Mouse (Mus musculus) hindbrain, embryonic 13.5 days (tissue): ENCODE measurements around the gene Emd. TPM values are rescaled to one million over a fixed set of nuclear protein-coding genes. Genes with fewer than 3 reads are reported as not detected.

Source experiments
- ATAC-seq: fragments of 200-750 bp; cut with Nextera tagmentation; 2 replicates; pipeline ENCODE4 v1.8.0; 2017; ENCODE audit warnings: moderate TSS enrichment; ENCODE audit not compliant: low FRiP score
- H3K27ac ChIP-seq: fragments of 300-500 bp; sonication (generic); 2 replicates; pipeline ENCODE4 v1.5.1; 2015; ENCODE audit warnings: inconsistent platforms, mild to moderate bottlenecking, moderate library complexity
- H3K27me3 ChIP-seq: fragments of 300-500 bp; sonication (generic); 2 replicates; pipeline ENCODE4 v1.6.1; 2015; ENCODE audit warnings: mild to moderate bottlenecking, inconsistent platforms
- H3K36me3 ChIP-seq: fragments of 300-500 bp; sonication (generic); 2 replicates; pipeline ENCODE4 v1.6.1; 2015; ENCODE audit warnings: mild to moderate bottlenecking, inconsistent platforms
- H3K4me1 ChIP-seq: fragments of 300-500 bp; sonication (generic); replicated peaks from 2 replicates; pipeline ENCODE4 v1.6.1; 2015; ENCODE audit warnings: inconsistent platforms
- H3K4me2 ChIP-seq: fragments of 300-500 bp; sonication (generic); 2 replicates; pipeline ENCODE4 v1.6.1; 2015; ENCODE audit warnings: inconsistent platforms, mild to moderate bottlenecking, moderate library complexity
- H3K4me3 ChIP-seq: fragments of 300-500 bp; sonication (generic); 2 replicates; pipeline ENCODE4 v1.5.1; 2015; ENCODE audit warnings: mild to moderate bottlenecking, inconsistent platforms
- H3K9ac ChIP-seq: fragments of 300-500 bp; sonication (generic); 2 replicates; pipeline ENCODE4 v1.6.1; 2015; ENCODE audit warnings: mild to moderate bottlenecking, inconsistent platforms
- H3K9me3 ChIP-seq: fragments of 300-500 bp; sonication (generic); 2 replicates; pipeline ENCODE4 v1.6.1; 2016; ENCODE audit warnings: inconsistent platforms
- WGBS: fragments of 180-500 bp; shearing (Covaris S2); methylation state at CpG from one replicate; pipeline ENCODE4 v1.1.7; 2015; 5-methylcytosine and 5-hydroxymethylcytosine counted together
- polyA plus RNA-seq: library from polyadenylated mRNA; unstranded; fragments of >200 nt; fragmentation: Nextera tagmentation; extraction: Ambion mirVana; gene quantifications from 2 replicates; pipeline ENCODE4 v1.2.1, GENCODE M21; 2015

Gene Emd
- polyA plus RNA-seq, 1 experiment from 2014 or later: 16.9 TPM

DNA sequence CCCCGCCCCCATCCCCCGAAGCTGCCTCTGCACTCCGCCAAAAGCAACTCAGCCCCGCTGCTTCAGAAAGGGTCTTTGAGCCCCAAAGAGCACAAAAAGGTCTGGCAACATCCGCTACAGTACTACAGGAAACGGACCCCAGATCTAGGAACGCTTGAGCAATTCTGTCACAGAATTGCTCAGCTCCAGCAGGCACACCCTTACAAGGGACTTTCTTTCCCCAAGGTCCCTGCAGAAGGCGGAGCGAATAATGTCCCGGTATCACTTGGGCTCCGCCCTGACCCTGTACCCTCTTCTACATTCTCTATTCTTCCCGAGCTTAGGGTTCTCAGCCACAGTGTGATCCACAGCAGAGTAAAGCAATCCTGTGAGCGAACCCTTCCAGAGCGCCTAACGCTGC lies 7.8 kb upstream of the Emd start:
- Histone ChIP-seq H3K4me2 (peak overlapping the region; percentile 69), H3K9me3 (no peaks in the 10 kb centered on the region), H3K27me3 (no peaks in the 10 kb centered on the region), H3K9ac (peak overlapping the region; percentile 65), H3K36me3 (peaks cover 15% of the 10 kb centered on the region), H3K4me3 (peak overlapping the region; percentile 57), H3K4me1 (peaks cover 26% of the 10 kb centered on the region), H3K27ac (peak overlapping the region; percentile 72)
- peak; percentile 25 for ATAC-seq
- 24% methylated on average over 15 of the region's 15 CpGs for WGBS

DNA sequence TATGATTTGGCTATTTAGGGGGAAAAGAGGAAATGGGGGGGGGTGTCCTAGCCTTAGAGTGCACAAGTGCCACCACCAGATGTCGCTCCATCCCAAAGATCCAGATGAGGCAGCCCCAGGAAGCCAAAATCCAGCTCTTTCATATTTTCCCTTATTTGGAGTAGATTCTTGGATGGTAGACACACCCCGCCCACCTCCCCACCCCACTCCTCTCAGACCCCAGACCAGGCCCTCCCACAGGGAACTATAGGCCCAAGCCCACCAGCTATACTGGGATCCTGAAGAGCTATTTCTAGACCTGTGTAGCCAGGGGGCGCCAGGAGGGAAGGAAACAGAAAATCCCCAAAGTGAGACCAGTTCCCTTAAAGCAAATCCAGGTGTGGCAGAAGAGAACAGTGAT lies 5.8 kb upstream of the Emd start:
- Histone ChIP-seq H3K27ac (no peak overlapping the region), H3K4me1 (peaks cover 13% of the 10 kb centered on the region), H3K36me3 (no peaks in the 10 kb centered on the region), H3K4me3 (no peak overlapping the region), H3K4me2 (no peak overlapping the region), H3K27me3 (no peaks in the 10 kb centered on the region), H3K9ac (no peak overlapping the region), H3K9me3 (no peaks in the 10 kb centered on the region)
- WGBS: 24% methylated on average over 3 of the region's 3 CpGs
- ATAC-seq: no peak

DNA sequence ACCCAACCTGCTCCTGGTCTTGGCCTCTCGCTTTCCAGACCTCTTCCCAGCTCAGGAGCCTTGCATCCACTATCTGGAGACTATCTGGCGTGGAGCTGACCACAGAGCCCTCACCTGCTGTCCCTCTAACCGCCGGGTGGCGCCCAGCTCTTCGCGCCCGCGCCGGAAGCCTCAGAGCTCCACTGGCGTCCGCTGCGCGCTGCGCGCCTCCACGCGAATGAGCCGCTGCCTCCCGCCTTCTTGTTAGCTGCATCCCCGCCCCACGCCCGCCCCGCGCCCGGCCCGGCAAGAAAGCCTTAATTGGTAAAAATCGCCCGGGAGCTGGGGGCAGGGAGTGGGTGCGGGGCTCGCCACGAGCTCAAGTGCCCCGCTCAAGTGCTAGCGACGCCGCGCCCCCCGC lies 4.9 kb upstream of the Emd start, which contains the start of gene Flna:
Flna (minus strand) TSS at position 206 of the 400 bp plus-strand sequence.
- H3K4me1 ChIP-seq: peaks cover 7% of the 10 kb centered on the region; the same call in 1 of the 2 replicates
- peak within 1 kb of the TSS; percentile 68 for H3K9ac ChIP-seq
- no peak for ATAC-seq
- H3K4me3 ChIP-seq: peak within 1 kb of the TSS; percentile 43
- H3K9me3 ChIP-seq: no peaks in the 10 kb centered on the region
- no peaks in the 10 kb centered on the region for H3K27me3 ChIP-seq
- 25% methylated on average over 38 of the region's 38 CpGs for WGBS
- H3K4me2 ChIP-seq: peak within 1 kb of the TSS; percentile 60
- H3K27ac ChIP-seq: peak within 1 kb of the TSS; percentile 67
- no peaks in the 10 kb centered on the region for H3K36me3 ChIP-seq

DNA sequence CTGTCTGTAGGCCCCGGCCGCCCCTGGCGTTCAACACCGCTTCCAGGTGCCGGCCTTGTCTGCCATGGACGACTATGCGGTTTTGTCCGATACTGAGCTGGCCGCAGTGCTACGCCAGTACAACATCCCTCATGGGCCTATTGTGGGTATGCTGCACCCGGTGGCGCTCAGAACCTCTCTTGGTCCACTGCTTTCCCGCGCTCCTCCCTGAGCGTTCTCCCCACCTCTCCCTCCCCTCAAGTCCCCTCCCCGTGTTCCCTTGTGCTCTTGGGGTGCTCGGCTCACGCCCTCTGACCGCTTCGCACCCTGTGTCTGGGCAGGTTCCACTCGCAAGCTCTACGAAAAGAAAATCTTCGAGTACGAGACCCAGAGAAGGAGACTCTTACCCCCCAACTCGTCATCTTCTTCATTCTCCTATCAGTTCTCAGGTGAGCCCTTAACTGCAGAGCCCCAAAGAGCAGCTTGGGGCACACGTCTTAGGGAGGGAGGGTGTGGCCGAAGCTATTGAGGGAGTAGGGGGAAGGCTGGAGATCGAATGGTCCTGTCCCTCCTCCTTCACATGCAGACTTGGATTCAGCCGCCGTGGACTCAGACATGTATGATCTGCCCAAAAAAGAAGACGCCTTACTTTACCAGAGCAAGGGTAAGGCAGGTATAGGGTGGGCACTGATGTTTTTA lies 540 bp downstream of the Emd start:
- no peak; the same call in 1 of the 2 replicates for ATAC-seq
- Histone ChIP-seq H3K27me3 (no peaks in the 10 kb centered on the region), H3K4me1 (peaks cover 6% of the 10 kb centered on the region), H3K9me3 (no peaks in the 10 kb centered on the region), H3K36me3 (peaks cover 19% of the 10 kb centered on the region), H3K27ac (peak overlapping the region; percentile 88), H3K4me3 (peak overlapping the region; percentile 54), H3K4me2 (peak overlapping the region; percentile 69), H3K9ac (peak overlapping the region; percentile 78)
- WGBS: 19% methylated on average over 29 of the region's 31 CpGs

DNA sequence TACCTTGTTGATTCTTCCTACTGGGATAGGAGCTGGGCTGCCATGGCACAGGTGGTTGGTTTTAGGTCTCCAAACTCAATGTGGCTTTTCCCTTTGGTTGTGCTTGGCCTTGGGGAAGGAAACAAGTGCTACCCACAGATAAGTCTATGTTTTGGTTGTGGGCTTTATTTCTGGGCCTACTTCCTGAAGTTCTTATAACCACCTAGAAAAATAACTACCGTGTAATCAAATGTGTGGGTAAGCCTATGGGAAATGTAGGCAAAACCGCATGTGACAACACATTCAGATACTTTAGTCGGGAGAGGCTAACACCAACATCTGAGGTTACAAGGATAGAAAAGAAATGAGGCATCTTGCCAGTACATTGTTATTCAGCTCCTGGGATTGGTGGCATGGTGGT lies 3.3 kb downstream of the Emd start:
- H3K9ac ChIP-seq: no peak overlapping the region
- no peaks in the 10 kb centered on the region for H3K9me3 ChIP-seq
- WGBS: 94% methylated on average over 3 of the region's 3 CpGs
- peaks cover 6% of the 10 kb centered on the region for H3K4me1 ChIP-seq
- H3K4me3 ChIP-seq: no peak overlapping the region
- peaks cover 19% of the 10 kb centered on the region for H3K36me3 ChIP-seq
- H3K27ac ChIP-seq: no peak overlapping the region
- H3K4me2 ChIP-seq: no peak overlapping the region
- no peaks in the 10 kb centered on the region for H3K27me3 ChIP-seq
- ATAC-seq: no peak

DNA sequence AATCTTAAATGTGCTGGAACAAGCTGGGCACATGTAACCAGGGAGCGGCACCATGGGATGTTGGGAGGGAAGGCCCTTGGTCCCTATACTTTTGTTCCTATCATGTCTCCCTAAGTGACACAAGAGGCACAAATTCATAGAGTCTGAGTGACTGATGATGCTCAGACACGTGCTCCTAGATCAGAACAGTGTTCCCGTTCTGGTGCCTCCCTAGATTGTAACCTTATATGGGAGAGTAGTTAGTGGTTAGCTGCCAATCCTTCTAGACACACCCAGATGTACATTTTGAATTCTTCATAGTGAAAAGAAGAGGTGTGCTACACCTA lies 15.2 kb downstream of the Emd start:
- peak; percentile 43 for ATAC-seq
- WGBS: 20% methylated on average over 3 of the region's 3 CpGs
- no peaks in the 10 kb centered on the region for H3K27me3 ChIP-seq
- H3K9me3 ChIP-seq: no peaks in the 10 kb centered on the region
- H3K36me3 ChIP-seq: peaks cover 7% of the 10 kb centered on the region; the same call in 1 of the 2 replicates
- peak overlapping the region; percentile 54 for H3K4me2 ChIP-seq
- H3K4me3 ChIP-seq: peak overlapping the region; percentile 57
- peaks cover 10% of the 10 kb centered on the region for H3K4me1 ChIP-seq
- H3K9ac ChIP-seq: peak overlapping the region; percentile 70
- peak overlapping the region; percentile 96 for H3K27ac ChIP-seq

DNA sequence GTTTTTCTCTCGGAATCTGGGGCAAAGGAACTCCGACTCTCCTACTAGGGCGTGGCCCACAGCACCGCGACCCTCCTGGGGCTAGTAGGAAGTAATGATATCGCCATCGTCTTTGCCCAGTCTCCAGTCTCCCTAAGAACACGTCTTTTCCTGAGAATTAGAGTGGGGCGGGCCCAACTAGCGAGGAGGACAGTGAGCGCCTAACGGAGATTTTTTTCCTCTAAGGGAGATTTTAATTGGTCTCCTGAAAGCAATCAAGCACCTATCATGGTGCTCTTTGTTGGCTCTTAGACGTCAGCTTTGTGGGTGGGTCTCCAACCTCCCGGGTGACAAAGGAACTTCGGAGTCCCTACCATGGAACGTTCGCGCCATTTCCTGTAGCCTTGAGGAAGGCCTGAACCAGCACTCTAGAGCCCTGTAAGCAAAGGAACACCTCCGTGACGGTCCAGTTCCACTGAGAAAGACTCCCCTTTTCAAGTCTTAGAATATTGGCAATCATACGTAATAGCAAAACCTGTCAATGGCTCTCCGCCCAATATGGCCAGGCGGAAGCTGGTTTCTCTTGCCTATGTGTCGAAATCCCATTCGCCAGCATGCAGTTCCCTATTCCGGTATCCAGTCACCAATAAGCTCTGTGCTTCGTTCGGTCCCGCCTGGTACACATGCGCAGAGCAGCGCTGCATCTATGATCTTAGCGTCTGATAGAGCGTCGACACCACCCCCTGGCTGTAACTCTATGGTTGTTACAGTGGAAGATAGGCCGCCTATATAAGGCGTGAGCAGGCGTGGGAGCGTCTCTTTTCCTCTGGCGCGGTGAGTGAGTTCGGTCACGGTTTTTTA lies 15.8 kb downstream of the Emd start, which contains the start of gene Rpl10:
Rpl10 (plus strand) TSS at position 751 of the 840 bp plus-strand sequence.
- 17% methylated on average over 42 of the region's 42 CpGs for WGBS
- Histone ChIP-seq H3K4me3 (peak within 1 kb of the TSS; percentile 57), H3K36me3 (peaks cover 7% of the 10 kb centered on the region; the same call in 1 of the 2 replicates), H3K27me3 (no peaks in the 10 kb centered on the region), H3K27ac (peak within 1 kb of the TSS; percentile 96), H3K4me2 (peak within 1 kb of the TSS; percentile 64), H3K4me1 (peaks cover 10% of the 10 kb centered on the region), H3K9me3 (no peaks in the 10 kb centered on the region), H3K9ac (peak within 1 kb of the TSS; percentile 84)
- ATAC-seq: peak; percentile 95

DNA sequence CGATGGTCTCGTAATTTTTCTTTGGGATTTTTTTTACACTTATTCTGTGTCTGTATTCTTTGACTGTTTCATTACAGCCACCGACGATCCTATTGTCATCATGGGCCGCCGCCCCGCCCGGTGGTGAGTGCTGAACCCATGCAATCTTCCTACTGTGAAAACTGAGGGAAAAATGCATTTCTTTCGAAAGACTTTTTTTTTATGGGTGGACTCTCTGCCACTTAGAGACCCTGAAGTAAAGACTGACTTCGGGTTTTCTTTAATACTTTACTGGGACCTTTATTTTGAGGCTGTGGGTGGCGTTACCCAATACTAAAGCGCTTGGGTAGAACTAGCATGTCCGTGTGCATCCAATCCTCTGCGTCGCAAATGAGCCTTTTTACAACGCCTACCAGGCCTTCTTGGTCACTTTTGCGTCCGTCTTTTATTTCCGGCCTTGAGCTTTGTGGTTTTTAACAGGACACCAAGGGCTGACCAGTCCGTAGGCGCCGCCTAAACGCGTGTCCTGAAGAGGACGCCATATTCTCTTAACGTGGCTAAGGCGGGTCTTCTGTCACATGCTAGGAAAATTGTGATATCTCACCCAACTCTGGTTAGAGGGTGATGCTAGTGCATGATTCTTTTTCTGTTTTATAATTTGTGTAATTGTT lies 16.5 kb downstream of the Emd start:
- H3K4me2 ChIP-seq: peak overlapping the region; percentile 64
- 15% methylated on average over 27 of the region's 27 CpGs for WGBS
- no peak for ATAC-seq

DNA sequence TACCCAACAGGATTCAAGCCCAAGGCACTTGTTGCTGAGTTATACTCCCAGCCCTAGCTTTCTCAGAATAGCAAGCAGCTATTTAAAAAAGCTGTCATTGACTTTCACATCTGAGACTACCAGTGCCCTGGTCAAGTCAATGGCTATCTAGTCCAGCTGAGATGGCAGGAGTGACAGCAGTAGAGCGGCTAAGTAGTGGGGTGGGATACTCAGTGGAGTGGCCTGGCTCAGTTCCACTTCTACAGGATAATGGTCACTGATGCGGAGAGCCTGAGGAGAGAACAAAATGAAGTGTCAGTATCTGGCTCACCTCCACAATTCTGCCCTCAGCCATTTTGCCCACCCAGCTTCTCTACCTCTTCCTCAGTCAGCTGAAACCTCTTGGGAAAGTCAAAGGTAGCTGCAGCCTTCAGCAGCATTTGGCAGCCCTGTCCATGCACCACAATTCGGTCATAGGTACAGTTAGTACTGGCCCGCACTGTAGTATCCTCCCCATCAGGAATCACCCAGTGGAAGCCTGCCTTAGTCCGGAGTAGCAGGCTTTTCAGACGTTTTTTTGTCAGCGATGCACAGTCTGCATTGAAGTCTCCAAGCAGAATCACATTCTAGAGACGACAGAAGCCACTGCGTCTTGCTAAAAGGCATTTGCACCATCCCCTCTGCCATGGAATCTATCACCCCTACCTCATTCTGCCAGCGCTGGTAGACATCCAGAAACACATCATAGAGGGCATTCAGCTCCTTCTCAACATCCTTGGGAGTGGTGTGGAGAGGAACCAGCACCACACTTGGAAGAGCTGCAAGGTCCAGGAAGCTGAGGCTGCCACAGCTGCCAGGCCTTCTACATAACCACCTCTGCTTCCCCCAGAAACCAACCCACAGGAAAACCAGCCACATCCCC lies 19.2 kb downstream of the Emd start:
- 33% methylated on average over 10 of the region's 10 CpGs for WGBS
- Histone ChIP-seq H3K9me3 (no peaks in the 10 kb centered on the region), H3K27ac (no peak overlapping the region), H3K4me3 (no peak overlapping the region), H3K36me3 (peaks cover 7% of the 10 kb centered on the region; the same call in 1 of the 2 replicates), H3K9ac (no peak overlapping the region), H3K4me2 (no peak overlapping the region), H3K27me3 (no peaks in the 10 kb centered on the region), H3K4me1 (peaks cover 10% of the 10 kb centered on the region)
- no peak for ATAC-seq

More for the DNA sequence above, 16.5 kb downstream of the Emd start:
- Histone ChIP-seq H3K4me3 (peak overlapping the region; percentile 57), H3K36me3 (peaks cover 7% of the 10 kb centered on the region; the same call in 1 of the 2 replicates), H3K27ac (peak overlapping the region; percentile 66), H3K9me3 (no peaks in the 10 kb centered on the region), H3K9ac (peak overlapping the region; percentile 84), H3K27me3 (no peaks in the 10 kb centered on the region), H3K4me1 (peaks cover 10% of the 10 kb centered on the region)

DNA sequence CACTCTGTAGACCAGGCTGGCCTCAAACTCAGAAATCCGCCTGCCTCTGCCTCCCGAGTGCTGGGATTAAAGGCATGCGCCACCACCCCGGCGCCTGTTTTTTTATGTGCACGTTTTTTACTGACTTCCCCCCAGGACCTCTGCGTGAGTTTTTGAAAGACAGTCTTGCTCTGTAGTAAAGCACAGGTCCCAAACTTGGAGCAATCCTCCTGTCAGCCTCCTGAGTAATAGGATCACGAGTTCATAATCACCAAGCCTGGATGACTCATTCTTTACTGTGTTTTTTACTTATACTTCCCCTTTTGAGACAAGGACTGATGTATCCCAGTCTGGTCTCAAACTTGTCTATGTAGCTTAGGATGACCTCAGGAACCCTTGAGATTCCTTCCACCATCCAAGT lies 23.4 kb downstream of the Emd start:
- H3K9me3 ChIP-seq: no peaks in the 10 kb centered on the region
- no peak overlapping the region for H3K4me2 ChIP-seq
- peaks cover 8% of the 10 kb centered on the region for H3K4me1 ChIP-seq
- ATAC-seq: no peak
- no peaks in the 10 kb centered on the region for H3K27me3 ChIP-seq
- 80% methylated on average over 8 of the region's 8 CpGs for WGBS
- peaks cover 4% of the 10 kb centered on the region; the same call in 1 of the 2 replicates for H3K36me3 ChIP-seq
- H3K27ac ChIP-seq: no peak overlapping the region
- H3K4me3 ChIP-seq: no peak overlapping the region
- H3K9ac ChIP-seq: no peak overlapping the region

DNA sequence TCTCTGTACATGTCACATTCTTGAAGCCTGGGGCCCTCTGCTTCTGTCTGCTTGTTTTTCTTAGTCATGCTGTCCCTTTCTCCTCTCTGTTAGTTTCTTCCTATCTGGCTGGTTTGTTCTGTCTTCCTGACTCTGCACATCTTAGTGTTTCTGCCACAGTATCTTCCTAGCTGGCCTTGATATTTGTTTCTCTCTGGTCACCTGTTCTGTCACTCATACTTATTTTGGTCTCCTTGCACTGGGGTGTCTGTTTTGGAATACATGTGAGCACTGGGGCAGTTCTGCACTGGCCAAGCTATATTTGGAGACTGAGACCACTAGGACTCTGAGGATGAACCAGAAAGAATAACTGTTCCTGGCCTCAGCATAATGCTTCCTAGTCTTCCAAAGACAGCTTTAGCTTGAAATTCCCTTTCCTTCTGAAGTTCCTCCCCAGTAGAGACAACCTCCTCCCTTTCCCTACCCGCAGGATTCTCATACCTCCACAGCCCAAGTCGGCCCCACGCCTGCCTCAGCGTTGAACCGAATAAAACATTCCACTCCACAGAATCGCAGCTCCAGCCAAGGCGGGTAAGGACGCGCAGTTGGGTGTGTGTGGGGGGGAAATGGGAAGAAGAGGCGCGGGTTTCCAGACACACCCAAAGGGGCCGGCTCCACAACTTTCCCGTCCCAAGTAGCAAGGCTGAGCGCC lies 26.7 kb downstream of the Emd start:
- H3K27ac ChIP-seq: peak overlapping the region; percentile 87
- no peaks in the 10 kb centered on the region for H3K9me3 ChIP-seq
- 15% methylated on average over 14 of the region's 14 CpGs for WGBS
- H3K4me1 ChIP-seq: peaks cover 20% of the 10 kb centered on the region
- peak overlapping the region; percentile 86 for H3K9ac ChIP-seq
- 0 out of 2 replicates have a peak, but pooled peaks have one; percentile 3 for ATAC-seq
- peak overlapping the region; percentile 66 for H3K4me2 ChIP-seq
- H3K4me3 ChIP-seq: peak overlapping the region; percentile 53
- H3K36me3 ChIP-seq: no peaks in the 10 kb centered on the region
- H3K27me3 ChIP-seq: no peaks in the 10 kb centered on the region
